Mouse (Mus musculus): ENCODE measurements around the gene Hpse. TPM values are rescaled to one million over a fixed set of nuclear protein-coding genes. Genes with fewer than 3 reads are reported as not detected.

Gene Hpse
- polyA plus RNA-seq, 1 experiment, result 1.2 TPM

DNA sequence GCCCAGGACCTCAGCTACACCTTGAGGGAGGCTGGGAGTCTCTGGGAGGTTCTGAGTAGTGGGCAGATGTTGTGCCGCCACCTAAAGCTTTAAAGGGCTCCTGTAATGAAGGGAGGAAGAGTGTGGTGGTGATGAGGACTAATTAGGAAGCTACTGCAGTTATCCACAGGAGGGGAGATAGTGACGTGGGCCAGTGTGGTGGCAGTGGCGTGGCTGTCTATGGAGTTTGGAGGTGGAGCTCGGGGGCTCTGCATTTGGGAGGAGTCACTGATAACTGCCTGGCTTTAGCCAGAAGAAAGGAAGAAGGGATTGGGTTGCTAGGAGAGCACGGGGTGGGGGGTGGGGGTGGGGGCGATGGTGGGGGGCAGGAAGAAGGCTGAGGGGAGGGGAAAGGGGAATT, 71.0 kb downstream of the Hpse start:
- H3K4me1 ChIP-seq (ENCODE audit: control insufficient read depth, insufficient read depth, low read length), result peaks cover 3% of the 10 kb centered on the region
- TF ChIP-seq CTCF (IDR thresholded peaks at IDR 0.05; ENCODE audit: extremely low read depth, insufficient read depth, low read length), result no peak
- no peak for TF ChIP-seq POLR2A (IDR thresholded peaks at IDR 0.05; ENCODE audit: extremely low read depth, insufficient read depth, low read length)
- no peak overlapping the region for H3K4me3 ChIP-seq (ENCODE audit: insufficient read depth, low read length)
- no peak overlapping the region for H3K27ac ChIP-seq (ENCODE audit: insufficient read depth, low read length)

DNA sequence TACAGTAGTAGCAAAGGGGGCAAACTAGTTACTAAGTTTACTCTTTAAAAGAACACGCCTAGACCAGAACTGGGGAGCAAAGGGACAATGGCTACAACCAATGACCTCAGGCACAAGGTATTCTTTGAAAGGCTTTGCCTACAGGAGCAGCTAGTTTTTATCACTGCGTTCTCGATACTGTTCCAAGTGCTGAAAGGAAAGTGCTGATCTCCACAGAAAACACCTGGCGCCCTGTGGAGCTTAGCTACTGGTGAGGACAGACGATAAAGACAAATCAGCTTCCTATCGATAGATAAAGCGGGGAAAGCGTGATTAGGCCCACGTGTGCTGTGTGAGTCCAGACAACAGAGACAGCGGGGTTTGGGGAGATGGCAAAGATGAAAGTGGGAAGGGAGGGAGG, 71.5 kb downstream of the Hpse start:
- Histone ChIP-seq H3K4me1 (ENCODE audit: control insufficient read depth, insufficient read depth, low read length) (peaks cover 3% of the 10 kb centered on the region), H3K27ac (ENCODE audit: insufficient read depth, low read length) (no peak overlapping the region), H3K4me3 (ENCODE audit: insufficient read depth, low read length) (no peak overlapping the region)
- TF ChIP-seq POLR2A (IDR thresholded peaks at IDR 0.05; ENCODE audit: extremely low read depth, insufficient read depth, low read length) (no peak), CTCF (IDR thresholded peaks at IDR 0.05; ENCODE audit: extremely low read depth, insufficient read depth, low read length) (no peak)

DNA sequence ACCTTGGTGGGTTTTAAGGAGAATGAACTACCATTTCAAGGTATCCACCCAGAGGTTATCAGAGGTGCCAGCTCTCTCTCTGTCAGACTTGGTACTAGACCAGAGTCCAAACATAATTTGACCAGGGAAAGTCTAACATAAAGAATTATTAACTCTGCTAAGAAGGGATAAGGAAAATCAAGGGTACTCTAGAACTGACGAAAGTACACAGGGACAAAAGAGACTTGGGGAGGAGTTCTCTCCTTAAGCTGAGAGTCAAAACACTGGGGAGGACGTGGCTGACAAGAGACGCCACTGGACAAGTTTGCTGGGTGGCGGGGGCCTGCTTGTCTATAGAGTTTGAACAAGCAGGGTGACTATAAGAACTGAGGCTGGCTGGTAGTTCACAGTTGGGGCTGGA, 73.0 kb downstream of the Hpse start:
- H3K4me1 ChIP-seq (ENCODE audit: control insufficient read depth, insufficient read depth, low read length), result peaks cover 3% of the 10 kb centered on the region
- no peak overlapping the region for H3K27ac ChIP-seq (ENCODE audit: insufficient read depth, low read length)
- TF ChIP-seq CTCF (IDR thresholded peaks at IDR 0.05; ENCODE audit: extremely low read depth, insufficient read depth, low read length), result no peak
- no peak for TF ChIP-seq POLR2A (IDR thresholded peaks at IDR 0.05; ENCODE audit: extremely low read depth, insufficient read depth, low read length)
- no peak overlapping the region for H3K4me3 ChIP-seq (ENCODE audit: insufficient read depth, low read length)

DNA sequence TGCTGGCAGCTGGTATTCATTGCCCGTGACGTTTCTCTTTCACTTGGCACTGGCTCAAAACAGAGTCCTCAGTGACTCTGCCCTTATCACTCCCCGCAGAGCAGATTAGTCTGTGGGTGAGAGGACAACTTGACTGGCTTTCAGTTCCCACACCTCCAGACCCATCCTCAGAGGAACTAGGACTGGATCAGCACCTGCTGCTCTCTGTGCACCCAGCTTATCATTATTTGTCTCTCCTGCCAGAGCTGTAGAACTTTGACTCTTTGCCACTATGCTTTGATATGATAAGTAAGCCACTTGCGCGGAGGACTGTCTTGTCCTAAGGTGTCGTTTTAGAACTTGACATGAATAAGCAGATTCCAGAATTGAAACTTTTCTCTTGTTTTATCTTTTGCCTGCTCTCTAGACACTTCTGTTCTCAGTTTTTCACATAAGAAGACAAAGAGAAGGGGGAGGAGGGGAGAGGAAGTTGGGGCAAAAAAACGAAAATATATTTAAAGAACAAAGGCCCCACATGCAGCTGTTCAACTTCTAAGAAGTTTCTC, 75.5 kb downstream of the Hpse start:
- H3K27ac ChIP-seq (ENCODE audit: insufficient read depth, low read length), result peak overlapping the region; percentile 30; the same call in 1 of the 2 replicates
- peaks cover 3% of the 10 kb centered on the region for H3K4me1 ChIP-seq (ENCODE audit: control insufficient read depth, insufficient read depth, low read length)
- no peak overlapping the region for H3K4me3 ChIP-seq (ENCODE audit: insufficient read depth, low read length)
- no peak for TF ChIP-seq CTCF (IDR thresholded peaks at IDR 0.05; ENCODE audit: extremely low read depth, insufficient read depth, low read length)
- TF ChIP-seq POLR2A (IDR thresholded peaks at IDR 0.05; ENCODE audit: extremely low read depth, insufficient read depth, low read length), result no peak

DNA sequence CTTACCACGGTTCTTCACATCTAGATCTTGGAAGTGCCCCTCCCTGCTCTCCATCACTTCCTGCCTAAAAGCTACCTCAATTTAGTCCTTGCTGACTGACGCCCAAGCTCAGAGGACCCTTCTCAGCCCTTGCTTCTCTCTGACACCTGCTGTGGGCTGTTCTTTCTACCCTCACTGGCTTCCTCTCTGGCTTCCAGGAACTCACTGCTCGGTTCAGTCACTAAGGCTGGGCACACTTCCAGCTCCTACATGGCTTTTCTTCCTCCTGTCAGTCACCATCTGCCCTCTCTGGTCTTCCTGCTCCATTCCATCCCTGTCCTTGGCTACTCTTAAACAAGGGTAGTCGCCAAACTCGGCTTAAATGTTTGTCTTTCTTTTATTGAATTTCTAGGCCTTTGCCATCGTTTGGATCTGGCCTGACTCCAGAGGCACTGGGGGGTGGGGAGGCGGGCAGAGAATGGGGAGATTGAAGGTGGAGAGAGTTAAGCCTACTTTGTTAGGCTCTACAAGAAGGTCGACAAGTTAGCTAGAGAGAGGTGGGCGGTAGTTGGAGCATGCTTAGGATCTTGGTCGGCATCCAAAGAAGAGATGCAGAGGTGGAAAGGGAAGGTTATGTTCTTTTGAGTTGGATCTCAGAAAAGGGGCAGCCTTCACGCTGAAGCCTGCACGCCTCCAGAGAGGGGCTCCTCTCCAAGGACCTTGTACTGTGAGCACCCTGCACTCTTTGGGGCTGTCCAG, 76.1 kb downstream of the Hpse start:
- Histone ChIP-seq H3K4me3 (ENCODE audit: insufficient read depth, low read length) (no peak overlapping the region), H3K4me1 (ENCODE audit: control insufficient read depth, insufficient read depth, low read length) (peaks cover 3% of the 10 kb centered on the region), H3K27ac (ENCODE audit: insufficient read depth, low read length) (peak overlapping the region; percentile 30; the same call in 1 of the 2 replicates)
- TF ChIP-seq CTCF (IDR thresholded peaks at IDR 0.05; ENCODE audit: extremely low read depth, insufficient read depth, low read length) (no peak), POLR2A (IDR thresholded peaks at IDR 0.05; ENCODE audit: extremely low read depth, insufficient read depth, low read length) (no peak)

DNA sequence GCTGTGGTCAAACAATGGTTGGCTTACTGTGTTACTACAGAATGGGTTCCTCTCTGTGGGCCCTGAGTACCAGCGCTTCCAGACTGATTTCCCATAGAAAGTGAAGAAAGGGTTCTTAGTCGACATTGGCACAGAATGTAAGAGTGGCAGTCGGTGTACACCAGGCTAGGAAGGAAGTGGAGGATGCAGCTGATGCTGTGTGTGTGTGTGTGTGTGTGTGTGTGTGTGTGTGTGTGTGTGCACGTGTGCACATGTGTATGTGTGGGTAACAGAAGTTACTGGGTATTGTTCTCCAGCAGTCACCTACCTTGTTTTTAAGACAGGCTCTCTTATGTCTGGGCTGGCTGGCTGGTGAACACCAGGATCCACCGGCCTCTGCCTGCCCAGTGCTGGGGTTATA, 77.2 kb downstream of the Hpse start:
- Histone ChIP-seq H3K27ac (ENCODE audit: insufficient read depth, low read length) (no peak overlapping the region), H3K4me1 (ENCODE audit: control insufficient read depth, insufficient read depth, low read length) (peaks cover 3% of the 10 kb centered on the region), H3K4me3 (ENCODE audit: insufficient read depth, low read length) (no peak overlapping the region)
- TF ChIP-seq POLR2A (IDR thresholded peaks at IDR 0.05; ENCODE audit: extremely low read depth, insufficient read depth, low read length), result no peak
- no peak for TF ChIP-seq CTCF (IDR thresholded peaks at IDR 0.05; ENCODE audit: extremely low read depth, insufficient read depth, low read length)

DNA sequence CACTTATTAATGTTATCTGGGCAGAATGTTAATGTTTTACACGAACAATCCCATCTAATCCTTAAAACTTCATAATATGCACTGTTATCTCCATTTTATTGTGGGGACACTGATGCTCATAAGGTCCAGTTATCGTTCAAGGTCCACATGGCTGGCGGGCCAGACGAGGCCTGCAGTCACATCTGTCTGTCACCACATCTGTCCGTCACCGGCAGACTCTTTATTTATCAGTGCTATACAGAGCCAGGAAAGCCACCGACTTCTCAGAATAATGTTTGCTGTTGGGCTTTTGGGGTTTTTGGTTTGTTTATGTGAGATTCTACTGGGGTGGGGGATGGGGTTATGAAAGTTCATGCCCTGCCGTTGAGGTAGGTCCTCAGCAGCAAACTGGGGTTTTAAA, 81.0 kb downstream of the Hpse start:
- H3K27ac ChIP-seq (ENCODE audit: insufficient read depth, low read length), result no peak overlapping the region
- TF ChIP-seq POLR2A (IDR thresholded peaks at IDR 0.05; ENCODE audit: extremely low read depth, insufficient read depth, low read length), result no peak
- TF ChIP-seq CTCF (IDR thresholded peaks at IDR 0.05; ENCODE audit: extremely low read depth, insufficient read depth, low read length), result no peak
- peaks cover 2% of the 10 kb centered on the region; the same call in 1 of the 2 replicates for H3K4me1 ChIP-seq (ENCODE audit: control insufficient read depth, insufficient read depth, low read length)
- no peak overlapping the region for H3K4me3 ChIP-seq (ENCODE audit: insufficient read depth, low read length)

DNA sequence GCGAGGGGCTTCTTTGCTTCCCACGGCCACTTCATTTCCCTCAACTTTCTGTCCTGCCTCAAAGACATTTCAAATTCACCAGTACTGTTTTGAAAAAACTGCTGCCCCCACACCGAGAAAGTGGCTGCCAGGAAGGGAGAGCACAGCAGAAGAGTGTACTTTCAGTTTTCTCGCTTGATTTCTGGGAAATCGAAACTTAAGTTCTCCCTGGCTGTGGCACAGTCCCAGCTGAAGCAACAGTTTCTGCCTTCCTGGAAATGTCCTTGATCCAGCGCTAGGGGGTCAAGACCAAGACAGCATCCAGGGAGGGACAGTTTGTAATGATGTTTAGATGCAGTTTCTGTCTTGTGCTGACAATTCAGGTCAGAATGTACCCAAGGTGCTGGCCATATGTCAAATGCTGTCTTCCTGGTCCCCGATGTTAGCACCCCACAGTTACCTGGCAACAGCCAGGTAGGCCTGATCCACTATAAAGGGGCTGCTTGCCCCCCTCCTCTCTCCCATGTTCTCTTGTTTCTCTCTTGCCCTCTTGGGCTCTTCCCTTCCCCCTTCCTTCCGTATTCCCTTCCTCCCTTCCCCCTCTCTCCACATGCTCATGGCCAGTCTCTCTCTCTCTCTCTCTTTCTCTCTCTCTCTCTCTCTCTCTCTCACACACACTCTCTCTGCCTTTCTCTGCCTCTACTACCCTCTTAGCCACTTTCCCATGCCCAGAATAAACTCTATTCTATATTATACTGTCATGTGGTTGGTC, 82.5 kb downstream of the Hpse start:
- Histone ChIP-seq H3K27ac (ENCODE audit: insufficient read depth, low read length) (no peak overlapping the region), H3K4me3 (ENCODE audit: insufficient read depth, low read length) (no peak overlapping the region), H3K4me1 (ENCODE audit: control insufficient read depth, insufficient read depth, low read length) (peaks cover 2% of the 10 kb centered on the region; the same call in 1 of the 2 replicates)
- TF ChIP-seq POLR2A (IDR thresholded peaks at IDR 0.05; ENCODE audit: extremely low read depth, insufficient read depth, low read length), result no peak
- no peak for TF ChIP-seq CTCF (IDR thresholded peaks at IDR 0.05; ENCODE audit: extremely low read depth, insufficient read depth, low read length)

DNA sequence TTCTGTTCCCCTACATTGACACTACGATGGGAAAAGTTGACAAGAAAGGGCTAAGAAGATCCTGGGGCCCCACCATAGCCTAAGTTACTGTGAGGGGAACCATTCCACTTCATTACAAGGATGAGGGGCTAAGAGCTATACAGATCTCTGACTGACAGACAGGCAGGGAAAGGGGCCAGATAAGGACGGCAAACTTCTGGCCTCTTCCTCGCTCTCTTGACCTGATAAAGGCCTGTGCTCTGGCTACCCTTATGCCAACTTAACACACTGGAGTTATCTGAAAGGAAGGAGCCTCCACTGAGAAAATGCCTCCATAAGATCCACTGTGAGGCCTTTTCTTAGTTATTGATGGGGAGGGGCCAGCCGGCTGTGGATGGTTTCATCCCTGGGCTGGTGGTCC, 83.6 kb downstream of the Hpse start:
- TF ChIP-seq CTCF (IDR thresholded peaks at IDR 0.05; ENCODE audit: extremely low read depth, insufficient read depth, low read length), result no peak
- no peak for TF ChIP-seq POLR2A (IDR thresholded peaks at IDR 0.05; ENCODE audit: extremely low read depth, insufficient read depth, low read length)
- peaks cover 2% of the 10 kb centered on the region; the same call in 1 of the 2 replicates for H3K4me1 ChIP-seq (ENCODE audit: control insufficient read depth, insufficient read depth, low read length)
- no peak overlapping the region for H3K27ac ChIP-seq (ENCODE audit: insufficient read depth, low read length)
- no peak overlapping the region for H3K4me3 ChIP-seq (ENCODE audit: insufficient read depth, low read length)

All from cortical plate, adult 2 months (tissue).